Mouse (Mus musculus) olfactory bulb, adult 2 months (tissue): Measurements from ENCODE around the gene Smc4. TPM values are rescaled to one million over a fixed set of nuclear protein-coding genes. Genes with fewer than 3 reads are reported as not detected.

Experiments
- H3K27ac ChIP-seq: fragments of 200-500 bp; 2 replicates; pipeline ENCODE4 v1.5.1; 2012; ENCODE audit warnings: low read depth, low read length; ENCODE audit not compliant: insufficient read depth
- H3K4me1 ChIP-seq: fragments of 200-500 bp; 2 replicates; pipeline ENCODE4 v1.6.1; 2012; ENCODE audit warnings: low read length; ENCODE audit not compliant: control insufficient read depth, insufficient read depth
- H3K4me3 ChIP-seq: fragments of 200-500 bp; 2 replicates; pipeline ENCODE4 v1.5.1; 2012; ENCODE audit warnings: mild to moderate bottlenecking, low read depth, low read length, moderate library complexity; ENCODE audit not compliant: insufficient read depth
- CTCF ChIP-seq: fragments of 200-500 bp; IDR thresholded peaks from 2 replicates; pipeline ENCODE4 v1.5.1; 2012; ENCODE audit warnings: low read depth, mild to moderate bottlenecking, low read length, moderate library complexity; ENCODE audit not compliant: insufficient read depth
- POLR2A ChIP-seq: fragments of 200-500 bp; IDR thresholded peaks from 2 replicates; pipeline ENCODE4 v1.6.1; 2012; ENCODE audit warnings: mild to moderate bottlenecking, low read depth, low read length, moderate library complexity; ENCODE audit not compliant: insufficient read depth
- WGBS: fragments of 180-500 bp; shearing (Covaris S2); methylation state at CpG from one replicate; pipeline ENCODE4 v1.1.7; 2018; 5-methylcytosine and 5-hydroxymethylcytosine counted together
- polyA plus RNA-seq: library from polyadenylated mRNA; stranded (reverse); fragments of >200 nt; gene quantifications from 2 replicates; pipeline ENCODE4 v1.2.4, GENCODE M21; 2012; ENCODE audit warnings: low replicate concordance; ENCODE audit not compliant: missing spikeins, insufficient read depth, insufficient read length

Smc4 gene
- polyA plus RNA-seq, 1 experiment, result 386 TPM

DNA sequence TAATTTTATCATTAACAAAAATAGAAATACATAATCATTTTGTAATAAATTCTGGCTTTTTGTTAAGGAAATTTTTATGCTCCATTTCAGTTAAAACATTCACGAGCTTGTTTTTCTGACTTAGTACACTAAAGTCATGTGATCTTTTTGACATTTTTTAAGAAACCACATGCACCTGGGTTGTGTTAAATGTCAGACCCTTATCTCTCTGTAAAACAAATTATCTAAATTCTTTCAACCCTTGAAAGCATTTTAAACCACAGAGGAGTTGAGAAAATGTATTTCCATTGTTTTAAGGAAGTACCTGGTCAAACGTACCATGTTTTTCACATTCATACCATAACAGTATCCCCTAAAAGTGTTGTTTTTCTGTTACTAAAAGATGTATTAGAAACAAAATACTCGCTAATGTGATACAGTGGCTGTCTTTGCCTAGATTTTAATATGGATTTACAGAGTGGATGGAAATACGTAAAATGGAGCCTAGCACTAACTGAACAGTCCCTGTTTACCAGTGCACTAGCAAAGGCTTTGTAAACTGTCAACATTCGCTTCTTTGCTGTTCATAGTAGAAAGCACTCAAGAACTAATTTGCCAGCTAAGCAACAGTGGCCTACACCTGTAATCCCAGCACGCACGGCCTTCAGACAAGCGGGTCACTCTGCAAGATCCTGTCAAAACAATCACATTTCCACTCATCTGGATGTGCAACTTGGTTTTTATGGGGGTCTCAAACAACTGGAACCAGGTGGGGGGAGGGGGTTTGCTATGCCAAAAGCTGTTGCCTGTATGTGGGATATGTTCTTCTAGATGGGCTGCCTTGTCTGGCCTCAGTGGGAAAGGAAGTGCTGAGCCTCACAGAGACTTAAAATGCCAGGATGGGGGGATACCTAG, 29.7 kb upstream of the Smc4 start:
- H3K4me3 ChIP-seq, result no peak overlapping the region
- 0 out of 2 replicates have a peak, but pooled peaks cover 3% of the 10 kb centered on the region for H3K4me1 ChIP-seq
- WGBS, result 93% methylated on average over 8 of the region's 8 CpGs
- H3K27ac ChIP-seq, result no peak overlapping the region
- TF ChIP-seq CTCF (no peak), POLR2A (no peak)

DNA sequence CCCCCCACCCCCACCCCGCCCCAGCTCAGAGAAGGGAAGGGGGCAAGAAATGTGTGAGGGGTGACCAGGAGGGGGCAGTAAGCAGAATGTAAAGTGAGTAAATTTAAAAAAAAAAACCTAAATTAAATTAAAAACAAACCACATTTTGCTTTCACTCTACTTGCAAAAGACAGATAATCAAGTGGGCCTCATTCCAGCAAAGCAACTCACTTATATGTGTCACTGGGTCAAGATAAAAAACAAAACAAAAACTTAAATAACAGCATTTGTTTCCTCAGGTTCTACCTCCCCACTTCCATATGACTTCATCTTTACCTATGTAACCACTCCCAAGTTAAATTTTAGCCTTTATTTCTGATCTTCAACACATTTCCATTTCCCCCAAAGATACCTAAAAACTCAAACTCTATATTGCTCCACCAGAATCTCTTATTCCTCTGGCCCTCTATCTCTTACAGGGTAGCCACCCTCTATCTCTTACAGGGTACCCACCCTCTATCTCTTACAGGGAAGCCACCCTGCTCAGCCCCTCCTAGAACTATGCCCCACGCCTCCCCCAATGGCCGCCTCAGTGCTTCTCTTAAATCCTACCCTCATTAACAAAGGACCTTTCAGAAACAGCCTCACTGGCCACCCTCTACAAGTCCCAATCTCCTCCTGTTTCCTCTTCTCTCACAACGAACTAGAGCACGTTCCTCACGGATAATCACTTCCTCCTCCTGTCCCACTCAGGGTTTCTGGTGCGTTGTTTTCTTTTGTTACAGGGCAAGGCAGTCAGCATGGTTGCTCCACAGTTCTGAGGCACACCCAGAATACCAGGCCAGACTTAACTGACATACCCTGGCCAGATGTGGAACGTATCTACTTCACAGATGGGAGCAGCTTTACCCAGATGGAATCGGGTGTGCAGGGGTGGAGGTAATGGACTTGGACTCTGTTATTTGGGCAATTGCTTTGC, 28.7 kb upstream of the Smc4 start:
- WGBS, result 66% methylated on average over 9 of the region's 9 CpGs
- Histone ChIP-seq H3K4me3 (no peak overlapping the region), H3K27ac (no peak overlapping the region; the same call in 1 of the 2 replicates), H3K4me1 (0 out of 2 replicates have a peak, but pooled peaks cover 3% of the 10 kb centered on the region)
- no peak for TF ChIP-seq POLR2A
- TF ChIP-seq CTCF, result no peak

DNA sequence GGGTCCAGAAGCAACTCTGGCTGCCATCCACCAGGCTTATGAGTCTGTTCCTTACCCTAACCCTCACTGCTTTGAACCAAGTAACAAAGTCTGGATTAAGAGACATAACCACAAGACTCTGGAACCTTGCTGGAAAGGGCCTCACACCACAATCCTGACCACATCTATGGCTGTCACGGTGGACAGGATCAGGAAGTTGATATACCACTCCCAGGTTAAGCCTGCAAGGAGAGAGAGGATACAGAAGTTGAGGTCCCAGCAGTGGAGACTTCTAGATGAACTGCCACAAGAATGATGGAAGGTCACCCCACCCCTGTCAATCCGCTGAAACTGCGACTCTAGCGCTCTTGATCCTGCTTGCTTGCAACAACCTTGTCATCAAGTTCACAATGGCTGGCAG, 26.8 kb upstream of the Smc4 start:
- WGBS, result 92% methylated on average over 4 of the region's 4 CpGs

DNA sequence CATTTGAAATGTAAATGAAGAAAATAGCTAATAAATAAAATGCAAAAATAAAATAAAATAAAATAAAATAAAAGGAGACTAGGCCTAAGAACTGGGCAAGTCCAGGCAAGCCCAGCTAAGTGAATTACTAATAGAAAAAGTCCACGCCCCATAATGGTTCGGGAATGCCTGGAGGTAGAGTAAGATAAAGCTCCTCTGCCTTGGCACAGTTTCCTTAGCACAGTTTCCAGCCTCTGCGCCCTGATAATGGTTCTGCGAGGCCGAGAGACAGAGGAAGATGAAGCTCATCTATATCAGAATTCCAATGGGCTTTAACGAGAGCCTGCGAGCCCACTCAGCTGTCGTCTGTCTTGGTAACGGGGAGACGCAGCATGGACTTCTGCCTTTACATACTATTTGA, 25.4 kb upstream of the Smc4 start:
- no peak for TF ChIP-seq CTCF
- no peak for TF ChIP-seq POLR2A
- H3K4me1 ChIP-seq, result 0 out of 2 replicates have a peak, but pooled peaks cover 5% of the 10 kb centered on the region
- no peak overlapping the region for H3K27ac ChIP-seq
- no peak overlapping the region for H3K4me3 ChIP-seq
- 96% methylated on average over 10 of the region's 10 CpGs for WGBS

More for the DNA sequence above, 26.8 kb upstream of the Smc4 start:
- Histone ChIP-seq H3K27ac (no peak overlapping the region), H3K4me3 (no peak overlapping the region), H3K4me1 (0 out of 2 replicates have a peak, but pooled peaks cover 5% of the 10 kb centered on the region)
- TF ChIP-seq POLR2A, result no peak
- TF ChIP-seq CTCF, result no peak

DNA sequence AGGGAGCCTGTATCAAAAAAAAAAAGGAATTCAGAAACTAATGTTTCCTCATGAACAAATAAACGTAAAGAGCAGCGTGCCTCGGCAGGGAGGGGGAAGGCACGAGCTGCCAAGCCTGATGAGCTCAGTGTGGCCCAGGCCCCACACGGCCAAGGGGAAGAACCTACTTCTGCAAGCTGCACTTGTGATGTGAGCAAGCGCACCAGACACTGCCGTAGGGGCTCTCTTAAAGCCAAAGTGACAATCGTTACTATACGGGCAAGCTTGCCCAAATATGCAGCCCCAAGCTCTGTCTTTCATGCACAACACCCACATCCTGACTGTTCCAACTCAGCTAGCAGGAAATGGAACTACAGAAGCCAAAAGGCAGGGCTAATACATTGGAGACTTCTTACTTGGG, 23.6 kb upstream of the Smc4 start:
- 57% methylated on average over 9 of the region's 9 CpGs for WGBS
- Histone ChIP-seq H3K4me3 (no peak overlapping the region), H3K27ac (no peak overlapping the region), H3K4me1 (0 out of 2 replicates have a peak, but pooled peaks cover 5% of the 10 kb centered on the region)
- TF ChIP-seq POLR2A, result no peak
- TF ChIP-seq CTCF, result no peak

DNA sequence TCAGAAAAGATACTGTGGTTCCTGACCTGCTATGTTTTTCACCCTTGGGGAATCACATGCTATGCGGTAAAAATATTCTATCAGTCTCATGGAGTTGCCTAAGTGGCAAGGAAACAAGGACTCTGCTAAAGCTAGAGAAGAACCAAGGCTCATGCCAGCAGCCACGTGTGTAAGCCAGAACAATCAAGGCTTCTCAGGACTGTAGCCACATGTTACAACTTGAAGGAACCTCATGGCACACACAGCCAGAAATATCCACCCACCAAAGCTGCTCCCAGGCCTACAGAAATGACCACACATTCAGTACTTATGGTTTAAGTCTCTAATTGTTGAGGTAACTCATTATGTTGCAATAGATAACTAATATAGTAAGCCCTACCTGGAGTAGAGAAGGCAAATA, 18.0 kb upstream of the Smc4 start:
- Histone ChIP-seq H3K27ac (no peak overlapping the region), H3K4me3 (no peak overlapping the region), H3K4me1 (no peaks in the 10 kb centered on the region)
- TF ChIP-seq CTCF (no peak), POLR2A (no peak)
- WGBS, result 84% methylated on average over 2 of the region's 2 CpGs

DNA sequence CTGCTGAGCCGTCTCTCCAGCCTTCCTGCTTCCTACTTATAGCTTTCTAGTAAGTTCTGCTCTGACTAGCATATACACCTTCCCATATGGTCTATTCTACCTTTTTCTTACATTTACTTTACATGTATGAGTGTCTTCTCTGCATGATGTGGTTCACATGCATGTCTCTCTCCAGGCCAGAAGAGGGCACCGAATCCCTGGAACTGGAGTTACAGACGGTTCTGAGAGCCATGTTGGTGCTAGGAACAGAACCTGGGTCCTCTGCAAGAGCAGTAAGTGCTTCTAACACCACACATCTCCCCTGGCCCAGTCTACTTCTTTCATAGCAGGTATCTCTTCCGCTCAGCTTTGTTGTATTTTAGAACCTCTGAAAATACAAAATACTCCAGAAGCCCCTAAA, 1.8 kb upstream of the Smc4 start:
- WGBS, result 91% methylated on average over 4 of the region's 4 CpGs

DNA sequence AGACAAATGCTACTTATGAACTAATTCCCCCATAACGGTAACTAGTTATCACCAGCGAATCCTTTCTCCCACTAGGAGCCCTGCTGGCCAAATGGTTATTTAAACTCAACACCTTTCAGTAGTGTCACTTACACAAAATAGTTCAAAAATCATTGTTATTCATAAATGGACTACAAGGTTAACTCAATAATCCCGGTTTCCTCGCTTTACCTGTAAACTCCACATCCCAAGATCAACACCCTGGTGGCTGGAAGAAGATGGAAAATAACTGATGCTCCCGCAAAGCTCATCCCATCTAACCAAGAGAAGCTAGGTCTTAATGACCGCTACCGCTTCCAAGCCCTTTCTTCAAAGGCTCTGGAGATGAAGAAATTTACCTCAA, 492 bp upstream of the Smc4 start:
- 1% methylated on average over 7 of the region's 7 CpGs for WGBS
- no peak for TF ChIP-seq CTCF
- TF ChIP-seq POLR2A, result no peak
- Histone ChIP-seq H3K4me1 (peaks cover 5% of the 10 kb centered on the region; the same call in 1 of the 2 replicates), H3K27ac (peak overlapping the region; percentile 71), H3K4me3 (peak overlapping the region; percentile 57)

More for the DNA sequence above, 1.8 kb upstream of the Smc4 start:
- Histone ChIP-seq H3K27ac (no peak overlapping the region), H3K4me3 (no peak overlapping the region), H3K4me1 (peaks cover 5% of the 10 kb centered on the region; the same call in 1 of the 2 replicates)
- TF ChIP-seq CTCF, result no peak
- TF ChIP-seq POLR2A, result no peak
